Mouse (Mus musculus) left cerebral cortex, postnatal 14 days (tissue): Measurements from ENCODE around the gene Gjd3. TPM values are rescaled to one million over a fixed set of nuclear protein-coding genes. Genes with fewer than 3 reads are reported as not detected.

Experiments used
- DNase-seq, 2 experiments: peaks; one replicate each; pipeline ENCODE4 v3.0.0; 2021 to 2022; ENCODE audit warnings: low spot score in 2 of 2, mixed read lengths in 1 of 2
- intact Hi-C: fragments of 180-260 bp; cut with DNase I; formaldehyde crosslinking; loops from one replicate; pipeline ENCODE4 v1.15.1; 2025
- total RNA-seq, 2 experiments: library from RNA; stranded (reverse); gene quantifications; 2 replicates each; pipeline ENCODE4 v1.2.3; 2021

The Gjd3 gene
- total RNA-seq, 2 experiments from 2014 or later: 2.8 to 3.1 TPM

GRCm38 (mm10) chr11:98983551-98983950 is 735 bp upstream of the Gjd3 start:
- DNase-seq: no peak
- intact Hi-C loops: loop anchor here (2.0 to 10.0 kb wide), 4 partner anchors 54 to 321 kb away; no protein-coding TSS in a partner anchor

DNA sequence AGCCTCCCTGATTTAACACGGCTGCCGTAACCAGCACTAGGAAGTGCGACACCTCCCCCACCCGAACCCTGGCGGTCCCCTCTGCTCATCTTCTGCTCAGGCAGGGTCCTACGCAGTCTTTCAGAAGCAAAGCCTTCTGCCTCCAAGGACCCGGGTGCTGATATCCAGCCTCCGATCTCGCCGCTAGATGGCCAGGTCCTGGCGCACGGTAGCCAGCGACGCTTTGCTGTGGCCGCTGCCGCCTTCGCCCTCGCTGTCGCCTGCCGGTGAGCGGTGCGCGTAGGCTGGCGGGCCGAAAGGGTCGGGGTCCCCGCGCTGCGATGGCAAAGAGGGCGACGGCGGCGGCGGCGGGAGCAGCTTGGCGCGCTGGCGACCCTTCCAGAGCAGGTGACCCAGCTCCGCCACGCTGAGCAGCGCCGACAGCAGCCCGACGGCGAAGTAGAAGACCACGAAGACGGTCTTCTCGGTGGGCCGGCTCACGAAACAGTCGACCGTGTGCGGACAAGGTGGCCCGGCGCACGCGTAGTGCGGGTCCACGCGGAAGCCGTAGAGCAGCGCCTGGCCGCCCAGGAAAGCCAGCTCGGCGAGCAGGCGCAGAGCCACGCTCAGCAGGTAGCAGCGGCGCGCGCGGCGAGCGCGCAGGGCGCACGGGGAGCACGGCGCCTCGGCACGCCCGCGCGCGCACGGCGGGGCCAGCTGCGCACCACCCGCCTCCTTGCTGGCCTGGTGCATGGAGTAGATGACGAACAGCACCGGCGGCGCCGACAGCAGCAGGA is 631 bp downstream of the Gjd3 start:
- peak; percentile 78 to 79 for DNase-seq
- intact Hi-C loops: loop anchor here (2.0 to 10.0 kb wide), 4 partner anchors 55 to 323 kb away; no protein-coding TSS in a partner anchor

- DNase-seq: no peak
- intact Hi-C loops: loop anchor here (5.0 to 10.0 kb wide), 3 partner anchors 56 to 323 kb away; no protein-coding TSS in a partner anchor
These were observed 1.4 kb downstream of the Gjd3 start for GRCm38 (mm10) chr11:98981289-98981996.

GRCm38 (mm10) chr11:98979356-98979755 is 3.5 kb downstream of the Gjd3 start:
- intact Hi-C loops: no loop called here
- DNase-seq: no peak

DNA sequence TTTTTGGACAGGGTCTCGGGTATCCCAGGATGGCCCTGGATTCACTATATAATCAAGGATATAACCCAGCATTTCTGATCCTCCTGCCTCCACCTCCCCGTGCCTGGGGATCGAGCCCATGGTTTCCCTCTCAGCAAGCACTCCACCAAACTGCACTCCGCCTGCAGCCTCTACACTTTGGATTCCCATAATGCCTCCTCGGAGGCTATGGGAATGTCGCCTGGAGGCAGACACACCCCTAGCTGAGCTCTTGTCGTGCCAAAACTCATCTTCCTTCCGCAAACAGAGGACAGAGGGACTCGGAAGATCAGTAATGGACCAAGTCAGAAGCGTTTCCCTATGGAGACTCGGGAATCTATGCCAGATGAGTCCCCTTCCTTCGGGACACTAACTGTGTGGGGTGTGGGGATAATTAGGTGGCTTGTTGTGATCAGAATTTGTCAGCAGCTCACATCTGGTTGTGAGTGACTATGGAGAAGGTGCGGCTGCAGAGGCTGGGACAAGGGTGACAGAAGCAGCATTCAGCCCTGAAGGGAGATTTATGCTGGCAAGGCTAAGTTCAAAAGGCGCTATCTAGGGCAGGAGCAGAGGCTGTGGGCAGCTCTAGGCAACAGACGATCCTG is 4.2 kb downstream of the Gjd3 start:
- intact Hi-C loops: no loop called here
- DNase-seq: no peak

DNA sequence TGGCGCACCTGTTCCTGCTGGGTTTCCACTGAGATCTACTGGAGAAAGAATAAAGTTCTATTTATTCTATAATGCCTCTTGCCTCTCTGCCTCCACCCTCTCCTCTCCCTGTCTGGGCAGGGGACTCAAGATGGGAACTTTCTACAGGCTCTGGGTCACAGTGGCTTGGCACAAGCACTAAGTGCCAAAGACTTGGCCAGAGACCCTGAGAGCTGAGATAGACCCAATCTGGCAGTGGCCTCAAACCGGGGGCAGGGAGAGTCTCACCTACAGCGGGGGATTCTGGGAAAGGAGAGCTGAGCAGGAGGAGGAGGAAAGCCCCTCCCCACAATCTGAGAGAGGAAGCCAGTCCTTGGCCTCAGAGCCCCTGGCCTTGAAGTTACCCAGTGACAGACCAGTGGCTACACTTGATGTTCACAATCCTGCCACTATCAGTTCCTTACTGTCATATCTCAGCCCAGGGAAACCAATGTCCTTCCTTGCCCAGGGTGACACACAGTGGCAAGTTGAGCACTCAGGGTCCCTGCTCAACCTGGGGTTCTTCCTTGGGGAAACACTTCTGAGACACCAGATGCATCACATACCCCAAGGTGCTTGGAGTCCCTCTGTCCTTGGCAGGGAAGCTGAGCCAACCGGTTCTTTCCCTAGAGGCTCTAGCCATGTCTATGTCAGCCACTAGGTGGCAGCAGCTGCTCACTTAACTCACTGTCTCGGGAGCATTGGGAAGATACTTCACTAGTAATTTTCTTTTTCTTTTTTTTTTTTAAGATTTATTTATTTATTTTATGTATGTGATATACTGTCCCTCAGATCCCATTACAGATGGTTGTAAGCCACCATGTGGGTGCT is 7.7 kb downstream of the Gjd3 start:
- intact Hi-C loops: loop anchor here (2.0 kb wide), 1 partner anchor 174 kb away; no protein-coding TSS in a partner anchor
- peak; percentile 85 to 89 for DNase-seq

DNA sequence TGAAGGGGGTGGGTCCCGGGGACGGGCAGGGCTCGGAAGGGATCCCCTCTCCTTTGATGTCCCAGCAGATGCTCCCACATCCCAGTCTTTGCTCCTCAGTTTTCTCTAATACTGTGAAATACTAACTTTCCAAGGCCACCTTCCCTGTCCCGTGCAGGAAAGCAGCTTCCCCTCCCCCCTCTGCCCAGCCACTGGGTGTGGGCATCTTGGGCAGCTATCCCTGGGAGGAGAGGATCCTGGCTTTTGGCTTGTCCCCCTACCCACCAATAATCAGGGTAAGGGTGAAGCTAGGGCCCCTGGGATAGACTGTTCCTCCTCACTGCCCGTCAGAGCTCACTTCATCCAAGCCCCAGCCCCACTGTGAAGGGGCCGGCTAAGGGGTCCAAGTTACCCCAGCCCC is 8.6 kb downstream of the Gjd3 start:
- intact Hi-C loops: loop anchor here (2.0 kb wide), 1 partner anchor 175 kb away; no protein-coding TSS in a partner anchor

GRCm38 (mm10) chr11:98973584-98973983 is 9.2 kb downstream of the Gjd3 start:
- intact Hi-C loops: no loop called here
- DNase-seq: no peak

More for the DNA sequence above, 8.6 kb downstream of the Gjd3 start:
- no peak for DNase-seq

DNA sequence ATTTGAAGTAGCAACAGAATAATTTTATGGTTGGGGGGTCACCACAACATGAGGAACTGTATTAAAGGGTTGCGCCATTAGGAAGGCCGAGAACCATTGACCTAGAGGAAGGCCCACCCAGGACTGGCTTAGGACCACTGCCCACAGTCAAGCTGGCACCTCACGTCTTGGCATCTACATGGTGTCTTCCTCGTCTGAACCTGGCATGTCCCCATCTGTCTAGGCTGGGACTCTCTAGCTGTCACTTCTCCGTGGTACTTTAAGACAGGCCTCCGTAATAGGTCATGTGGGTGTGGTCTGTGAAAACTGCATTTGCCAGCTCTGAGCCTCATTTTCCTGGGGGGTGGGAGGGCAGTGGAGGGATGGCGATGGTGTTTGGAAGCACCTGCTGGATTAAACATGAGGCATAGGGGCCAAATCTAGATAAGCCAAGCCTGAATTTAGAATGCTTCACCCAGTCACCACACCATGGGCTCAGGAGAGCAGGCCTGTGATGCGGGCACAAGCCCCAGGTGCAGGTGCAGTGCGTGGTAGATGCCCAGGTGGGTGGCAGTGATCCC is 9.9 kb downstream of the Gjd3 start:
- intact Hi-C loops: no loop called here

GRCm38 (mm10) chr11:98972215-98972614 is 10.6 kb downstream of the Gjd3 start:
- intact Hi-C loops: no loop called here
- DNase-seq: peak; percentile 70 to 84

More for the DNA sequence above, 9.9 kb downstream of the Gjd3 start:
- DNase-seq: no peak

DNA sequence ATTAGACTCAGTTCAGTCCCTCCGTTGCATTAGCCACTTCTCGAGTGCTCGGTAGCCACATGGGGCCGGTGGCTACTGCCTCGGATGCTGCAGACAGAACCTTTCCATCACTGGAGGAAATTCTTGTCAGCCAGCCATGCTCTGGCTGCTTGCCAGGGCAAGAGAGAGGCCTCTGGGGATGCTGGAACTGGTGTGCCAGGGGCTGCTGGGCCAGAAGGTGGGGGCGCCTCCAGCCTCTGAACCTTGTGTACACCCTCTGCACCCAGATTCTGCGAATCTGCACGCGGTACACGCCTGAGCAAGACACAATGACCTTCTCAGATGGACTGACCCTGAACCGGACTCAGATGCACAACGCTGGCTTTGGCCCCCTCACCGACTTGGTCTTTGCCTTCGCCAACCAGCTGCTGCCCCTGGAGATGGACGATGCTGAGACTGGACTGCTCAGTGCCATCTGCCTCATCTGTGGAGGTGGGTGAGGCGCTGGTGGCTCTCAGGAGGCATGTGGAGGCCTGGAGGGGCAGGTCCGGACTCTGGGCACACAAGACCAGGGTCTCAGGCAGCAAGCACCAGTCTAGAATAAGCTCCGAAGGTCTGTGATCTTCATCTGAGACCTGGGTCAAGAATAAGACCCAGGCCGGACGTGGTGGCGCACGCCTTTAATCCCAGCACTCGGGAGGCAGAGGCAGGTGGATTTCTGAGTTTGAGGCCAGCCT is 11.3 kb downstream of the Gjd3 start:
- DNase-seq: peak in 1 of 2 experiments; percentile 65
- intact Hi-C loops: loop anchor here (2.0 kb wide), 2 partner anchors 39 to 47 kb away; no protein-coding TSS in a partner anchor

DNA sequence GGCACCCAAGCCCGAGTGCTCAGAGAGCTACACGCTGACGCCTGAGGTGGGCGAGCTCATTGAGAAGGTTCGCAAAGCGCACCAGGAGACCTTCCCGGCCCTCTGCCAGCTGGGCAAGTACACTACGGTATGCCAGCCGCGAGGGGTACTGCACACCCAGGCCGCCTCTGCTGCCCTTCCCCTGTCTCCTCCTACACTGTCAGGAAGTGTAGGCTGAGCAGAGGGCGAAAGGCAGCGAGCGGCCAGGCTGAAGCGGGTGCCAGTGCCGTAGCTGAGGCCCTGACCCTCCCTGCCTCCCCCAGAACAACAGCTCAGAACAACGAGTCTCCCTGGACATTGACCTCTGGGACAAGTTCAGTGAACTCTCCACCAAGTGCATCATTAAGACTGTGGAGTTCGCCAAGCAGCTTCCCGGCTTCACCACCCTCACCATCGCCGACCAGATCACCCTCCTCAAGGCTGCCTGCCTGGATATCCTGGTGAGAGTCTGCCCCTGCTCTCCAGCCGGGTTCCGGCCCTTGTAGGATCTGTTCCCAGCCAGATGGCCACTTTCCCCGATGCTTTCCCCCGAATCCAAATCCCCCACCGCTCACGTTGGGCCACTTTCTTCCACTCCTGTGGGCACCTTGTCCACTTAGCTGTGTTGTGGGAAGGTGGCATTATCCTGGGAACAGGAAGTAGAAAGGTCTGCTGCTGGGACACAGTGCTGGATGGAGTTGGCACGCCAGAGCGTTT is 12.5 kb downstream of the Gjd3 start:
- intact Hi-C loops: loop anchor here (2.0 kb wide), 2 partner anchors 38 to 46 kb away; no protein-coding TSS in a partner anchor
- DNase-seq: no peak

DNA sequence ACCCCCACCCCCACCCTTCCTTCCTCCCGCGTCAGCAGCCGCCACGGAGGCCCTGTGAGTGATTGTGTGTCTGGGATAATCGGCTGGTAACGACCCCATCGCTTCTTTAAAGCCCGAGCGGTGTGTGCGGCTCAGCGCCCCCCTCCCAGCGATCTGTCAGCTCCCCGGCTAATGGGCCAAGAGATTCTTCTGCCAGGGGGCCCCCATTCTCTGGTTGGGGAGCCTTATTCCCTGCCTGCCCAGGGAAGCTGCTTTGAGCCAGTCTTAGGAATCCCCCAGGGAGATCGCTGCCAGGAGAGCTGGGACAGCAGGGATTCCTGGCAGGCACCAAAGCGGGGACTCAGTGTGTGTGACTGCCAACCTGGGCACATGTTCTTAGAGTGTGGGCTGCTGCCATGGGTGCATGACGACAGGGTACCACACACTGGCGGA is 13.3 kb downstream of the Gjd3 start:
- intact Hi-C loops: no loop called here
- DNase-seq: peak; percentile 75 to 93

GRCm38 (mm10) chr11:98968716-98969495 is 13.9 kb downstream of the Gjd3 start:
- intact Hi-C loops: no loop called here
- DNase-seq: no peak

DNA sequence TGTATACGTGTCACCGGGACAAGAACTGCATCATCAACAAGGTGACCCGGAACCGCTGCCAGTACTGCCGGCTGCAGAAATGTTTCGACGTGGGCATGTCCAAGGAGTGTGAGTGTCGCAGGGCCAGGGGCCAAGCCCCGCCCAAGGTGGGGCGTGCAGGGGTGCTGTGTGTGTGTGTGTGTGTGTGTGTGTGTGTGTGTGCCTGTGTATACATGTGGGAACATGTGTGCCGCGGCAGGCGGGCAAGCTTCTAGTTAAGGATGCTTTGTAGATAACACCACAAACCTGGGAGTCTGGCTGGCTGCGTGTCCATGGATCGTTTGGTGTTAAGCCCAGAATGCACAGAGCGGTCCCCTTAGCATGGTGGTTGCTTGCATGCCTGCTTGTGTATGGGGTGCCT is 14.7 kb downstream of the Gjd3 start:
- no peak for DNase-seq
- intact Hi-C loops: no loop called here

- intact Hi-C loops: no loop called here
These were observed 16.2 kb downstream of the Gjd3 start for GRCm38 (mm10) chr11:98966499-98967141.

More at GRCm38 (mm10) chr11:98966499-98967141, 16.2 kb downstream of the Gjd3 start:
- peak; percentile 69 to 86 for DNase-seq
